Mouse (Mus musculus) heart, adult 2 months (tissue): ENCODE results near the gene Wipf3. TPM values are rescaled to one million over a fixed set of nuclear protein-coding genes. Genes with fewer than 3 reads are reported as not detected.

Experiments
- DNase-seq, 2 experiments: peaks; one replicate each; pipeline ENCODE4 v3.0.0; 2021
- H3K27ac ChIP-seq: fragments of 200-600 bp; 2 replicates; pipeline ENCODE4 v1.8.1; 2022
- H3K27me3 ChIP-seq: fragments of 200-500 bp; 2 replicates; pipeline ENCODE4 v1.6.1; 2012; ENCODE audit warnings: mild to moderate bottlenecking, low read length, inconsistent platforms, mixed read lengths; ENCODE audit not compliant: control insufficient read depth, insufficient read depth
- H3K36me3 ChIP-seq: fragments of 200-500 bp; 2 replicates; pipeline ENCODE4 v1.6.1; 2012; ENCODE audit warnings: low read length, inconsistent platforms; ENCODE audit not compliant: control insufficient read depth, insufficient read depth
- H3K4me1 ChIP-seq: fragments of 200-500 bp; 2 replicates; pipeline ENCODE4 v1.6.1; 2011; ENCODE audit warnings: low read length; ENCODE audit not compliant: control insufficient read depth, insufficient read depth
- H3K4me3 ChIP-seq: fragments of 200-600 bp; 2 replicates; pipeline ENCODE4 v1.8.1; 2022
- H3K79me2 ChIP-seq: fragments of 200-500 bp; replicated peaks from 2 replicates; pipeline ENCODE4 v1.6.1; 2012; ENCODE audit warnings: mild to moderate bottlenecking, inconsistent platforms, low read length, moderate library complexity, mixed read lengths; ENCODE audit not compliant: control insufficient read depth, insufficient read depth
- H3K9ac ChIP-seq: fragments of 200-500 bp; 2 replicates; pipeline ENCODE4 v1.6.1; 2012; ENCODE audit warnings: low read depth, mild to moderate bottlenecking, control low read depth, inconsistent platforms, low read length, mixed read lengths
- CTCF ChIP-seq: fragments of 200-600 bp; IDR thresholded peaks from 2 replicates; pipeline ENCODE4 v1.8.1; 2022; ENCODE audit warnings: antibody characterized with exemption, mild to moderate bottlenecking, moderate library complexity
- EP300 ChIP-seq: fragments of 200-500 bp; IDR thresholded peaks from 2 replicates; pipeline ENCODE4 v1.6.1; 2011; ENCODE audit warnings: low read depth, low read length, control low read depth; ENCODE audit not compliant: insufficient read depth
- POLR2A ChIP-seq: fragments of 200-500 bp; IDR thresholded peaks from 2 replicates; pipeline ENCODE4 v1.6.1; 2011; ENCODE audit warnings: mild to moderate bottlenecking, low read depth, low read length, control low read depth; ENCODE audit not compliant: insufficient read depth
- WGBS: fragments of 180-500 bp; shearing (Covaris S2); methylation state at CpG from one replicate; pipeline ENCODE4 v1.1.7; 2018; 5-methylcytosine and 5-hydroxymethylcytosine counted together
- intact Hi-C: fragments of 180-260 bp; cut with DNase I; formaldehyde crosslinking; loops from one replicate; pipeline ENCODE4 v1.15.1; 2025
- polyA plus RNA-seq: library from polyadenylated mRNA; depleted of rRNA; stranded (reverse); fragments of >200 nt; gene quantifications from 2 replicates; pipeline ENCODE4 v1.2.3, GENCODE M21; 2012
- total RNA-seq, 2 experiments: library from RNA; stranded (reverse); gene quantifications; 2 replicates each; pipeline ENCODE4 v1.2.3; 2021

Gene Wipf3
- total and polyA plus RNA-seq, 3 experiments, result 12.2 to 47.2 (median 26.3) TPM

DNA sequence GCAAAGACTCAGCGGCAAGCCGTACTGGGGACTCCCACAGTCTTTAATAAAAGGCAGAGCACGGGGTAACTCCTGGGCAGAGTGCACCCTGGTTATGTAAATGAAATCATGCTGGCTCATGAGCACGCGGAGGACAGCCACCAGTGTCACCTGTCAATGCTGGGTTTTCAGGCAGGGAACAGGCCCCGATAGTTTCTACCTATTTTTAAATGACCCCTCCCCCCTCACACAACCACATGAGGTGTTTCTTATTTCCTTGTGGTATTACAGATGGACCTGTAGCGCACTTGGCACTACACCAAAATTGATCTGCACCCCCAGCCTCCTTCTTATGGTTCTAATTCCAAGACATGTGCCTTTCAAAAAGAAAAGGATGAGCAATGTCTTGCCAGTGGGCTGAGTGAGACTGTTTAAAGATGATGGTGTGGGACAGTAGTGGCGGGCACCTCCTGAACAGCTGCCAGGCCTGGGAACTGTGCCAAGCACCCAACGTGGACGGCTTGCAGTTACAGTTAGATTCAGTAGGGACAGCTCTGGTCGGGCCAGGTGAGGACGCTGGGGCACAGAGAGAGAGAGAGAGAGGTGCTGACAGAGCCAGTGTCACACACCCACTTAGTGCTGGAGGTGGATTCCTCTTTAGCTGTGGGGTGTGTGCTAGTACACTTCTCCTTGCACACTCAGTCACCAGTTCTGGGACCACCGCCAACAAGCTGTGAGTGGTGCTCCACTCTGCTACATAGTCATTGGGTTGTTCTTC is 31.7 kb downstream of the Wipf3 start:
- no peaks in the 10 kb centered on the region for H3K79me2 ChIP-seq
- TF ChIP-seq EP300, result peak; percentile 88
- no peak for TF ChIP-seq CTCF
- DNase-seq, result peak; percentile 54 to 55
- H3K27ac ChIP-seq, result peak overlapping the region; percentile 48; the same call in 1 of the 2 replicates
- H3K4me1 ChIP-seq, result peaks cover 12% of the 10 kb centered on the region
- intact Hi-C loops, result loop anchor here (5.0 kb wide), 1 partner anchor 34 kb away; the partner anchor contains the start of gene Wipf3
- peaks cover 1% of the 10 kb centered on the region; the same call in 1 of the 2 replicates for H3K36me3 ChIP-seq
- no peak overlapping the region for H3K4me3 ChIP-seq
- no peaks in the 10 kb centered on the region for H3K27me3 ChIP-seq
- WGBS, result 55% methylated on average over 13 of the region's 13 CpGs
- H3K9ac ChIP-seq, result no peak overlapping the region

DNA sequence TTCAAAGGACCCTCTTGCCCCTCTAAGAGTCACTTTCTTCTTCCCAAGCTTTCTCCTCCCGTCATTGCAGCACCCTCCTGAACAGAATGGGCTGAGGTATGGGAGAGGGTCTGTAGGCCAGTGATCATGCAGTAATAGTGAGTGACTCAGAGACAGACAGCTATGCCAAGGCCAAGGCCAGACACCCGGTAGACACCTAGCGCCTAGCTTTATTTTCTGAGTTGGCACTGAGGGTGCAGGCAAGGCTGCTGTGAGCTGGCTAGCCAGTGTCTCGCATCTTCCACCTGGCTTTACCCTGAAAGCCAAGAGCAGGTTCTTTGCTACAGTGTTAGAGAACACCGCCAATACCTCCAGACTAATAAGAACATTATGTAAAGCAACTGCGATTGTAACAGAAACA is 33.4 kb downstream of the Wipf3 start:
- Histone ChIP-seq H3K4me3 (no peak overlapping the region), H3K36me3 (peaks cover 1% of the 10 kb centered on the region; the same call in 1 of the 2 replicates), H3K27me3 (no peaks in the 10 kb centered on the region), H3K4me1 (peaks cover 13% of the 10 kb centered on the region), H3K9ac (no peak overlapping the region), H3K27ac (no peak overlapping the region), H3K79me2 (no peaks in the 10 kb centered on the region)
- TF ChIP-seq CTCF, result no peak
- TF ChIP-seq EP300, result no peak
- no peak for TF ChIP-seq POLR2A
- DNase-seq, result peak in 1 of 2 experiments; percentile 15
- intact Hi-C loops, result loop anchor here (5.0 kb wide), 1 partner anchor 35 kb away; the partner anchor contains the start of gene Wipf3
- 86% methylated on average over 6 of the region's 6 CpGs for WGBS

DNA sequence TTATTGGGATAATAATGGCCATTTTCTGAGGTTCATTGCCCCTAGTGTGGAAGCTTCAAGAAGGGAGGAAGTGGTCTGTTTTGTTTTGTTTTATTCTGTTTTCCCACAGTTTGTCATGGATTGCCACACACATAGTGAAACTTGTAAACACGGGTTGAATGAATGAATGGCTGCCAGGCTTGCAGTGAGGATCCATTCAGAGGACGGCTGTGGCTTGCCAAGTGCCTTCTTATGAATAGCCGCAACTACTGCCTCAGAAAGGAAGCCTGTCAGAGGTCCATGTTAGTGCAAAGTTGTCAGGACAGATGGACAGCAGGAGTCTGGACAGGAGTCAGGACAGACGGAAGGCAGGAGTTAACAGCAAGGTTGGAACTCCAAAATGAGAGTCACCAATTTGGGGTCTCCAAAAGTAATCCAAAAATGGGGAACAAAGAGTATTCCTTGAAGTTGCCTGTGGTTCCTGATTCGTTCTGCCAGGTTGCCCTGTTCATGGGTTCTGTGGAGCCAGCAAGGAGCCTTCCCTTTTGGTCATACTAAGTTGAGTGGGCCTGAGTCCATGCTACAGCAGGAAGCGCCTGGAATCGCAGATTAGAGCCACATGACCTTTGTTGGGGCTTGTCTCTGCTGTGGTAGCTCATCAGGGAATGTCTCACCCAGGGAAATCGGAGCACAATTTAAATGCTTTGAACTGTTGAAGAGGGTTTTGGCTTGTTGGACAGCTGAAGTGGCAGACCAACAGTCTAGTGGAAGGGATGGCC is 34.5 kb downstream of the Wipf3 start:
- Histone ChIP-seq H3K79me2 (no peaks in the 10 kb centered on the region), H3K9ac (no peak overlapping the region), H3K27ac (peak overlapping the region; percentile 49), H3K36me3 (peaks cover 1% of the 10 kb centered on the region; the same call in 1 of the 2 replicates), H3K27me3 (no peaks in the 10 kb centered on the region), H3K4me3 (no peak overlapping the region), H3K4me1 (peaks cover 13% of the 10 kb centered on the region)
- WGBS, result 25% methylated on average over 8 of the region's 8 CpGs
- intact Hi-C loops, result loop anchor here (5.0 kb wide), 1 partner anchor 37 kb away; the partner anchor contains the start of gene Wipf3
- DNase-seq, result peak; percentile 31 to 52
- no peak for TF ChIP-seq POLR2A

DNA sequence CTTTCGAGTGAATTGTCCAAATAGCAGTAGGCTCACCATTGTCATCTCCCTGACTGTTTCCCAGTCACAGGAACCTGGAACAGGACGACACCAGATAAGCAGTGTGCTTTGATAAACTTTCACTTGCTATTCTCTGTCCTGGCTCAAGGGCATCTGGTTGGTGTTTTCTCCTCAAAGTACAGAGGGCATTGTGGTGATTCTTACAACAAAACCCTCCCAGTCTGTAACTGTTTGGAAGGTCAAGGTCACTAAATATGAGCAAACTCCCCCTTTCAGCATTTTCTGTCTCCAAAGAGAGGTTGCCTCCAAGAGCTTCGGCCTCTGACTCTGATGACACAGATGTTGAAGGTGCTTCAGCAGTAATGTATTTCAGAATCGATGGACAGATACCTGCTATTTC is 35.5 kb downstream of the Wipf3 start:
- Histone ChIP-seq H3K79me2 (no peaks in the 10 kb centered on the region), H3K27ac (peak overlapping the region; percentile 49), H3K4me1 (peaks cover 15% of the 10 kb centered on the region), H3K9ac (no peak overlapping the region), H3K36me3 (peaks cover 4% of the 10 kb centered on the region), H3K27me3 (no peaks in the 10 kb centered on the region), H3K4me3 (no peak overlapping the region)
- 44% methylated on average over 4 of the region's 4 CpGs for WGBS
- DNase-seq, result peak in 1 of 2 experiments; percentile 13
- intact Hi-C loops, result loop anchor here (5.0 kb wide), 1 partner anchor 38 kb away; the partner anchor contains the start of gene Wipf3
- no peak for TF ChIP-seq POLR2A
- TF ChIP-seq EP300, result no peak
- TF ChIP-seq CTCF, result no peak

DNA sequence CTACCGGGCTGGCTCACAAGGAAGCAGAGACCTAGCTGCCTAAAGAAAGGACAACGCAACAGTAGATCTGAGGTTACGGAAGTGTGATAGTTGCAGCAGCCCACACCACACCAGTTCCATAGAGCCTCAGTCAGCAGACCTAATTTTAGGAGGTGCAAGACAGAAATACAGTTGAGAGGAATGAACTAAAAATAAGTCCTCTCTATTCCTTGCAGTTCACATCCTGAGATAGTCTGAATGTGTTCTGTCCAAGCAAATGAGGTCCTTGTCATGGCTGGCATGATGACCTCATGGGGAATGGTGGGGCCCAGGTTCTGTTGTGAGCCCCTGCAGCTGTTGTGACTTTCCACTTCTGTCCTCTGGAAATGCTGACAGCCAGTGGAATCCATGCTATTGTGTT is 38.0 kb downstream of the Wipf3 start:
- no peak overlapping the region for H3K4me3 ChIP-seq
- peaks cover 7% of the 10 kb centered on the region for H3K36me3 ChIP-seq
- 30% methylated on average over 3 of the region's 3 CpGs for WGBS
- TF ChIP-seq CTCF, result no peak
- TF ChIP-seq EP300, result peak; percentile 62; the same call in 1 of the 2 replicates
- TF ChIP-seq POLR2A, result no peak
- intact Hi-C loops, result no loop called here
- peak overlapping the region; percentile 80 for H3K27ac ChIP-seq
- H3K4me1 ChIP-seq, result peaks cover 12% of the 10 kb centered on the region
- DNase-seq, result peak; percentile 23 to 27
- H3K27me3 ChIP-seq, result no peaks in the 10 kb centered on the region
- no peaks in the 10 kb centered on the region for H3K79me2 ChIP-seq
- H3K9ac ChIP-seq, result peak overlapping the region; percentile 8
